Mouse (Mus musculus) cortical plate, adult 2 months (tissue): Measurements from ENCODE around the gene Nfia.

ENCODE experiments used
- CTCF ChIP-seq: fragments of 200-500 bp; IDR thresholded peaks from 2 replicates; pipeline ENCODE4 v1.5.1; 2011; ENCODE audit warnings: mild to moderate bottlenecking, control low read depth, low read length; ENCODE audit not compliant: insufficient read depth; ENCODE audit errors: extremely low read depth
- POLR2A ChIP-seq: fragments of 200-500 bp; IDR thresholded peaks from 2 replicates; pipeline ENCODE4 v1.6.1; 2011; ENCODE audit warnings: mild to moderate bottlenecking, low read length, control low read depth; ENCODE audit not compliant: insufficient read depth; ENCODE audit errors: extremely low read depth

GRCm38 (mm10) chr4:97841745-97842144, 69.2 kb downstream of the Nfia start:
- TF ChIP-seq CTCF = no peak
- no peak for TF ChIP-seq POLR2A
